Mouse (Mus musculus) lung, postnatal 0 days (tissue): ENCODE data around the gene Vat1l.
A peak's percentile ranks its signal among the peaks of the same experiment; 100 is the strongest.

Experiments
- CTCF ChIP-seq: IDR thresholded peaks from 2 replicates; pipeline ENCODE4 v1.5.1; 2016; ENCODE audit warnings: antibody characterized with exemption, mild to moderate bottlenecking
- EP300 ChIP-seq: IDR thresholded peaks from 2 replicates; pipeline ENCODE4 v1.6.1; 2016; ENCODE audit warnings: antibody characterized with exemption, mild to moderate bottlenecking, control low read depth

- TF ChIP-seq CTCF = peak; percentile 29
- TF ChIP-seq EP300 = no peak
Observed at GRCm38 (mm10) chr8:114176721-114177120, 28.7 kb upstream of the Vat1l start.
